ENCODE assay signal across 7 mouse cellular contexts in the genomic region with DNA sequence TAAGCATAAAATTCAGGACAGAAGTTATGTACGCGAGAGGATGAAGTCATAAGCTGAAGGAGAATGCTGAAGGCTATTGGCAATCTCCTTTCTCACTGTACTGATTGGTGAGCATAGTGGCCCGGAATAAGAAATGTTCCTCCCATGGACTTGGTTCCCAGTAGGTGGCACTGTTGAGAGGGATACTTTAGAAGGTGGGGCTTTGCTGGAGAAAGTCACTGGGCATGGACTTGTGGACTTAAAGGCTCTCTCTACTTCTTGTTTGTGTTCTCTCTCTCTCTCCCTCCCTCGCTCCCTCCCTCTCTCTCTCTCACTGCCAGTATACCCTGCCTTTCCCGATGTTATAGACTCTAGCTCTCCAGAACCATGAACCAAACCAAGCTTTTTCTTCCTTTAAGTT. TPM values are rescaled to one million over a fixed set of nuclear protein-coding genes. Genes with fewer than 3 reads are reported as not detected.
DNase-seq lines count a peak whose midpoint lies in the region; ATAC-seq and TF ChIP-seq lines count a peak whose summit lies in the region.

No protein-coding gene starts in this region.

- H3K27me3 ChIP-seq in kidney, adult 2 months (replicated peaks; ENCODE audit: control insufficient read depth, insufficient read depth, low read length) = no peaks in the 10 kb centered on the region
- H3K27me3 ChIP-seq in kidney, embryonic 16.5 days (ENCODE audit: insufficient read depth, low read length) = peaks cover 14% of the 10 kb centered on the region
- no peaks in the 10 kb centered on the region for H3K27me3 ChIP-seq in CH12.LX (replicated peaks)
- H3K27me3 ChIP-seq in lung, postnatal 0 days (replicated peaks; ENCODE audit: insufficient read depth, low read length) = no peaks in the 10 kb centered on the region

- H3K4me3 ChIP-seq in kidney, adult 2 months (ENCODE audit: insufficient read depth, low read depth, low read length) = no peak overlapping the region
- H3K4me3 ChIP-seq in kidney, embryonic 16.5 days (ENCODE audit: low read length) = no peak overlapping the region
- H3K4me3 ChIP-seq in CH12.LX (replicated peaks in 1 of 3; ENCODE audit: low read depth in 2 of 3, low read length in 2 of 3, poor library complexity in 1 of 3) = no peak overlapping the region
- H3K4me3 ChIP-seq in gastrocnemius, adult 2 months = no peak overlapping the region
- H3K4me3 ChIP-seq in lung, postnatal 0 days (ENCODE audit: low read depth, low read length) = no peak overlapping the region

- no peak for ATAC-seq in kidney, embryonic 16.5 days (ENCODE audit: low FRiP score, low TSS enrichment)
- peak; percentile 43 for ATAC-seq in activated CD4-positive, CD25-positive, alpha-beta regulatory T cell, adult 4 months
- ATAC-seq in lung, postnatal 0 days = 0 out of 2 replicates have a peak, but pooled peaks have one; percentile 23

- peak; percentile 65 for DNase-seq in kidney, adult 2 months
- peak; percentile 97 for DNase-seq in CH12.LX (ENCODE audit: extremely low read depth)
- DNase-seq in gastrocnemius, adult 2 months = peak; percentile 46
- peak; percentile 87 for DNase-seq in lung, postnatal 0 days (ENCODE audit: low spot score)
- no peak for DNase-seq in right cerebral cortex, adult 18-20 months

- no peak overlapping the region for H3K27ac ChIP-seq in kidney, adult 2 months (ENCODE audit: insufficient read depth, low read depth, low read length)
- no peak overlapping the region for H3K27ac ChIP-seq in kidney, embryonic 16.5 days (ENCODE audit: low read length)
- peak overlapping the region; percentile 24; the same call in 1 of the 2 replicates for H3K27ac ChIP-seq in CH12.LX (ENCODE audit: insufficient read depth, low read depth)
- H3K27ac ChIP-seq in gastrocnemius, adult 2 months = no peak overlapping the region
- H3K27ac ChIP-seq in lung, postnatal 0 days (ENCODE audit: low read length) = no peak overlapping the region

- no peak overlapping the region for H3K4me2 ChIP-seq in kidney, embryonic 16.5 days (replicated peaks; ENCODE audit: low read depth, low read length)
- peak overlapping the region; percentile 82; the same call in 1 of the 2 replicates for H3K4me2 ChIP-seq in CH12.LX (ENCODE audit: insufficient read depth, low read depth, poor library complexity, severe bottlenecking)
- H3K4me2 ChIP-seq in lung, postnatal 0 days (replicated peaks; ENCODE audit: low read depth, low read length) = no peak overlapping the region

- H3K9me3 ChIP-seq in kidney, embryonic 16.5 days (ENCODE audit: low read length) = no peaks in the 10 kb centered on the region
- peaks cover 4% of the 10 kb centered on the region for H3K9me3 ChIP-seq in CH12.LX (replicated peaks; ENCODE audit: low read length)
- H3K9me3 ChIP-seq in lung, postnatal 0 days (ENCODE audit: low read length) = no peaks in the 10 kb centered on the region

- TF ChIP-seq POLR2A in kidney, adult 2 months (IDR thresholded peaks at IDR 0.05; ENCODE audit: low read depth, low read length) = no peak
- TF ChIP-seq POLR2A in CH12.LX (IDR thresholded peaks at IDR 0.05; ENCODE audit: low read depth, low read length) = peak; percentile 51

- H3K9ac ChIP-seq in kidney, embryonic 16.5 days (replicated peaks; ENCODE audit: low read length) = no peak overlapping the region
- H3K9ac ChIP-seq in CH12.LX (ENCODE audit: insufficient read depth, low read depth) = peak overlapping the region; percentile 54
- H3K9ac ChIP-seq in lung, postnatal 0 days (replicated peaks; ENCODE audit: low read depth) = no peak overlapping the region

- no peaks in the 10 kb centered on the region for H3K79me2 ChIP-seq in CH12.LX (replicated peaks; ENCODE audit: control insufficient read depth, extremely low read depth, insufficient read depth, poor library complexity, severe bottlenecking)

- peak; percentile 81 for TF ChIP-seq RAD21 in CH12.LX (IDR thresholded peaks at IDR 0.05; ENCODE audit: low read depth, low read length)

- intact Hi-C loops in gastrocnemius, adult 2 months (cut with DNase I) = loop anchor here (1.0 kb wide), 1 partner anchor 33 kb away; no protein-coding TSS in a partner anchor

- in situ Hi-C loops in CH12.LX (cut with MboI; ENCODE audit: low pct_ligation_motif_present, low pct_unique_long_range_greater_than_20kb, low sequenced_read_pairs) = no loop called here

- WGBS in kidney, adult 2 months = 18% methylated on average over 5 of the region's 5 CpGs
- 29% methylated on average over 5 of the region's 5 CpGs for WGBS in kidney, embryonic 16.5 days
- WGBS in lung, postnatal 0 days = 16% methylated on average over 5 of the region's 5 CpGs

- H3K4me1 ChIP-seq in kidney, adult 2 months (ENCODE audit: control insufficient read depth, insufficient read depth, low read length) = no peaks in the 10 kb centered on the region
- peaks cover 11% of the 10 kb centered on the region for H3K4me1 ChIP-seq in kidney, embryonic 16.5 days (ENCODE audit: insufficient read depth, low read length)
- H3K4me1 ChIP-seq in CH12.LX (ENCODE audit: control insufficient read depth in 1 of 2, insufficient read depth in 2 of 2) = peaks cover 27 to 73% of the 10 kb centered on the region in 2 experiments
- H3K4me1 ChIP-seq in lung, postnatal 0 days (ENCODE audit: insufficient read depth, low read depth, low read length) = peaks cover 1% of the 10 kb centered on the region; the same call in 1 of the 2 replicates

- peak; percentile 68 for TF ChIP-seq CTCF in kidney, adult 2 months (conservative IDR thresholded peaks at IDR 0.05; ENCODE audit: insufficient read depth, insufficient read length, low read depth, low read length)
- peak; percentile 86 to 97 for TF ChIP-seq CTCF in CH12.LX (conservative IDR thresholded peaks at IDR 0.05 in 1 of 2, IDR thresholded peaks at IDR 0.05 in 1 of 2; ENCODE audit: low read depth in 2 of 2, low read length in 2 of 2)
- TF ChIP-seq CTCF in gastrocnemius, adult 2 months (IDR thresholded peaks at IDR 0.05) = peak; percentile 76
- peak; percentile 86 for TF ChIP-seq CTCF in lung, postnatal 0 days (IDR thresholded peaks at IDR 0.05)

- TF ChIP-seq EP300 in CH12.LX (IDR thresholded peaks at IDR 0.05; ENCODE audit: low read length) = peak; percentile 71
- no peak for TF ChIP-seq EP300 in lung, postnatal 0 days (IDR thresholded peaks at IDR 0.05)

- no peaks in the 10 kb centered on the region for H3K36me3 ChIP-seq in kidney, adult 2 months (ENCODE audit: control insufficient read depth, insufficient read depth, low read length)
- H3K36me3 ChIP-seq in kidney, embryonic 16.5 days (ENCODE audit: insufficient read depth, low read length) = no peaks in the 10 kb centered on the region
- H3K36me3 ChIP-seq in CH12.LX (replicated peaks in 1 of 2; ENCODE audit: control insufficient read depth in 1 of 2, insufficient read depth in 1 of 2, low read length in 1 of 2) = no peaks in the 10 kb centered on the region
- no peaks in the 10 kb centered on the region for H3K36me3 ChIP-seq in lung, postnatal 0 days (ENCODE audit: insufficient read depth, low read length)

- dilution Hi-C loops in CH12.LX (cut with MboI; ENCODE audit: extremely low pct_ligation_motif_present, extremely low pct_unique_long_range_greater_than_20kb, low sequenced_read_pairs) = no loop called here

TF ChIP-seq in CH12.LX, 34 proteins besides CTCF, POLR2A, EP300 and RAD21 (continues in another document):
- TF ChIP-seq KAT2A (IDR thresholded peaks at IDR 0.05; ENCODE audit: insufficient replicate concordance, low read length) (no peak), PAX5 (IDR thresholded peaks at IDR 0.05; ENCODE audit: low read length) (no peak), BHLHE40 (IDR thresholded peaks at IDR 0.05; ENCODE audit: low read depth, low read length) (no peak; the same call in 1 of the 2 replicates), ZNF384 (IDR thresholded peaks at IDR 0.05; ENCODE audit: low read depth, low read length) (peak; percentile 47; the same call in 1 of the 2 replicates), CHD2 (IDR thresholded peaks at IDR 0.05; ENCODE audit: low read length) (no peak), MYC (IDR thresholded peaks at IDR 0.05; ENCODE audit: low read depth, low read length) (peak; percentile 87; the same call in 1 of the 2 replicates), ETS1 (conservative IDR thresholded peaks at IDR 0.05; ENCODE audit: low read depth, low read length) (no peak; the same call in 1 of the 2 replicates), MEF2A (IDR thresholded peaks at IDR 0.05; ENCODE audit: borderline replicate concordance, low read depth, low read length) (peak; percentile 76; the same call in 1 of the 2 replicates), JUND (conservative IDR thresholded peaks at IDR 0.05; ENCODE audit: low read depth, low read length) (peak; percentile 83), MAZ (IDR thresholded peaks at IDR 0.05; ENCODE audit: low read depth, low read length) (peak; percentile 95), SIN3A (IDR thresholded peaks at IDR 0.05; ENCODE audit: low read length) (peak; percentile 55), POLR2AphosphoS2 (IDR thresholded peaks at IDR 0.05; ENCODE audit: low read depth, low read length) (no peak), E2F4 (IDR thresholded peaks at IDR 0.05; ENCODE audit: insufficient replicate concordance, low read depth, low read length) (no peak), ZKSCAN1 (IDR thresholded peaks at IDR 0.05; ENCODE audit: borderline replicate concordance, low read depth, low read length) (no peak), SMC3 (IDR thresholded peaks at IDR 0.05; ENCODE audit: low read depth, low read length) (peak; percentile 94), IRF4 (IDR thresholded peaks at IDR 0.05; ENCODE audit: low read depth, low read length) (peak; percentile 75)

RNA-seq across cellular contexts. Expression of a gene that starts 45.8 kb away (rescaled TPM):
- not detected in 2 replicates for polyA plus RNA-seq in kidney, adult 2 months (2012; rRNA removed)
- 0.30 and 0.39 TPM in 2 replicates for polyA plus RNA-seq in kidney, embryonic 16.5 days (2015; fragmentation: Nextera tagmentation; extraction: Ambion mirVana)
- total RNA-seq in CH12.LX (2012; rRNA removed) (0.29 and 0.93 TPM in 2 replicates), CH12.LX (2014; rRNA removed) (0.81 and 0.90 TPM in 2 replicates)
- polyA plus RNA-seq in CH12.LX (2012; ENCODE audit: insufficient read length, low read depth) = 0.71 and 1.0 TPM in 2 replicates
- under 1 TPM in 1 of 2 experiments, not detected in 1; 0.33 TPM for polyA plus RNA-seq in activated CD4-positive, CD25-positive, alpha-beta regulatory T cell, adult 4 months (2017; shearing (Covaris generic))
- not detected for total RNA-seq in gastrocnemius, adult 2 months (2021)
- polyA plus RNA-seq in lung, postnatal 0 days (2015; fragmentation: Nextera tagmentation; extraction: Ambion mirVana) = 0.27 and 0.30 TPM in 2 replicates

RNA-seq across cellular contexts. Expression of a gene that starts 50.3 kb away (rescaled TPM):
- 0.39 and 0.55 TPM in 2 replicates for polyA plus RNA-seq in kidney, adult 2 months (2012; rRNA removed)
- 131 and 137 TPM in 2 replicates for polyA plus RNA-seq in kidney, embryonic 16.5 days (2015; fragmentation: Nextera tagmentation; extraction: Ambion mirVana)
- total RNA-seq in CH12.LX (2012; rRNA removed) (22.4 and 26.4 TPM in 2 replicates), CH12.LX (2014; rRNA removed) (49.5 and 52.7 TPM in 2 replicates)
- 27.9 and 28.9 TPM in 2 replicates for polyA plus RNA-seq in CH12.LX (2012; ENCODE audit: insufficient read length, low read depth)
- 1 to 10 TPM; 9.5 to 9.7 TPM for polyA plus RNA-seq in activated CD4-positive, CD25-positive, alpha-beta regulatory T cell, adult 4 months (2017; shearing (Covaris generic))
- total RNA-seq in gastrocnemius, adult 2 months (2021) = not detected
- 6.1 and 7.3 TPM in 2 replicates for polyA plus RNA-seq in lung, postnatal 0 days (2015; fragmentation: Nextera tagmentation; extraction: Ambion mirVana)
